Mouse (Mus musculus) C2C12 (cell line): ENCODE results near the gene Gpha2.

ENCODE experiments used
- CEBPB ChIP-seq: IDR thresholded peaks from one replicate; pipeline ENCODE4 v1.6.1; 2011; ENCODE audit warnings: low read depth, mild to moderate bottlenecking, control low read depth, moderate library complexity
- CTCF ChIP-seq: IDR thresholded peaks from one replicate; pipeline ENCODE4 v1.5.1; 2011; ENCODE audit not compliant: control insufficient read depth, insufficient read depth, insufficient read length
- FOSL1 ChIP-seq: IDR thresholded peaks from one replicate; pipeline ENCODE4 v1.8.0; 2011; ENCODE audit warnings: mild to moderate bottlenecking, low read length; ENCODE audit not compliant: poor library complexity, insufficient read depth, severe bottlenecking
- MAX ChIP-seq: IDR thresholded peaks from one replicate; pipeline ENCODE4 v1.6.1; 2011; ENCODE audit warnings: mild to moderate bottlenecking, control low read depth
- MYOD1 ChIP-seq: IDR thresholded peaks from one replicate; pipeline ENCODE4 v1.6.1; 2011; ENCODE audit warnings: low read depth; ENCODE audit not compliant: control insufficient read depth, insufficient read length
- MYOG ChIP-seq: IDR thresholded peaks from one replicate; pipeline ENCODE4 v1.6.1; 2011; ENCODE audit not compliant: control insufficient read depth, insufficient read length; ENCODE audit errors: extremely low read depth
- USF1 ChIP-seq: IDR thresholded peaks from one replicate; pipeline ENCODE4 v1.6.1; 2011; ENCODE audit warnings: low read depth, mild to moderate bottlenecking, control low read depth, moderate library complexity

GRCm38 (mm10) chr19:6184131-6184530 lies 42.0 kb upstream of the Gpha2 start, which contains the start of gene Majin:
- TF ChIP-seq CTCF: no peak
- no peak for TF ChIP-seq MYOD1
- no peak for TF ChIP-seq USF1
- TF ChIP-seq MAX: no peak
- TF ChIP-seq MYOG: no peak
- TF ChIP-seq CEBPB: no peak
- TF ChIP-seq FOSL1: no peak
